Mouse (Mus musculus): ENCODE data around the gene Rabl6. TPM values are rescaled to one million over a fixed set of nuclear protein-coding genes. Genes with fewer than 3 reads are reported as not detected.
A peak's percentile ranks its signal among the peaks of the same experiment; 100 is the strongest.

The Rabl6 gene
- total and polyA plus RNA-seq, 2 experiments from 2014 or later = 28.7 to 89.9 TPM

- H3K9ac ChIP-seq (replicated peaks; ENCODE audit: low read depth, low read length) = no peak overlapping the region
- 84% methylated on average over 4 of the region's 4 CpGs for WGBS
- peaks cover 31% of the 10 kb centered on the region for H3K36me3 ChIP-seq (replicated peaks; ENCODE audit: control insufficient read depth, insufficient read depth, low read length)
- no peak for TF ChIP-seq EP300 (IDR thresholded peaks at IDR 0.05; ENCODE audit: low read depth)
- TF ChIP-seq CTCF (IDR thresholded peaks at IDR 0.05; ENCODE audit: low read depth) = no peak
- DNase-seq (ENCODE audit: low spot score) (no peak), ATAC-seq (ENCODE audit: insufficient read depth, low read depth) (no peak)
- no peak overlapping the region for H3K4me2 ChIP-seq (ENCODE audit: low read depth, low read length)
- H3K4me3 ChIP-seq (ENCODE audit: low read depth, low read length) = no peak overlapping the region
- H3K27me3 ChIP-seq (ENCODE audit: control insufficient read depth, insufficient read depth, low read length) = peaks cover 15% of the 10 kb centered on the region
- H3K4me1 ChIP-seq (ENCODE audit: control insufficient read depth, insufficient read depth) = peaks cover 32% of the 10 kb centered on the region
- H3K9me3 ChIP-seq (replicated peaks; ENCODE audit: control insufficient read depth, low read length) = no peaks in the 10 kb centered on the region
- H3K27ac ChIP-seq (ENCODE audit: low read depth) = no peak overlapping the region
Observed at GRCm38 (mm10) chr2:25584856-25585255, 23.5 kb downstream of the Rabl6 start.

- no peak overlapping the region for H3K27ac ChIP-seq (ENCODE audit: low read depth)
- peaks cover 22% of the 10 kb centered on the region for H3K27me3 ChIP-seq (ENCODE audit: control insufficient read depth, insufficient read depth, low read length)
- ATAC-seq (ENCODE audit: insufficient read depth, low read depth) = no peak
- WGBS = 79% methylated on average over 3 of the region's 3 CpGs
- no peak for DNase-seq (ENCODE audit: low spot score)
- TF ChIP-seq CTCF (IDR thresholded peaks at IDR 0.05; ENCODE audit: low read depth) (no peak), EP300 (IDR thresholded peaks at IDR 0.05; ENCODE audit: low read depth) (no peak)
- H3K4me3 ChIP-seq (ENCODE audit: low read depth, low read length) = no peak overlapping the region
- H3K4me1 ChIP-seq (ENCODE audit: control insufficient read depth, insufficient read depth) = peaks cover 36% of the 10 kb centered on the region
- no peak overlapping the region for H3K4me2 ChIP-seq (ENCODE audit: low read depth, low read length)
- H3K9ac ChIP-seq (replicated peaks; ENCODE audit: low read depth, low read length) = no peak overlapping the region
- peaks cover 29% of the 10 kb centered on the region for H3K36me3 ChIP-seq (replicated peaks; ENCODE audit: control insufficient read depth, insufficient read depth, low read length)
- H3K9me3 ChIP-seq (replicated peaks; ENCODE audit: control insufficient read depth, low read length) = no peaks in the 10 kb centered on the region
Observed at GRCm38 (mm10) chr2:25584152-25584551, 24.2 kb downstream of the Rabl6 start.

- H3K4me2 ChIP-seq (ENCODE audit: low read depth, low read length) = no peak overlapping the region
- no peaks in the 10 kb centered on the region for H3K9me3 ChIP-seq (replicated peaks; ENCODE audit: control insufficient read depth, low read length)
- H3K36me3 ChIP-seq (replicated peaks; ENCODE audit: control insufficient read depth, insufficient read depth, low read length) = peaks cover 29% of the 10 kb centered on the region
- no peak overlapping the region for H3K4me3 ChIP-seq (ENCODE audit: low read depth, low read length)
- DNase-seq (ENCODE audit: low spot score) (no peak), ATAC-seq (ENCODE audit: insufficient read depth, low read depth) (no peak)
- H3K27me3 ChIP-seq (ENCODE audit: control insufficient read depth, insufficient read depth, low read length) = peaks cover 28% of the 10 kb centered on the region
- H3K27ac ChIP-seq (ENCODE audit: low read depth) = no peak overlapping the region
- TF ChIP-seq CTCF (IDR thresholded peaks at IDR 0.05; ENCODE audit: low read depth) (no peak), EP300 (IDR thresholded peaks at IDR 0.05; ENCODE audit: low read depth) (no peak)
- 59% methylated on average over 4 of the region's 4 CpGs for WGBS
- peaks cover 36% of the 10 kb centered on the region for H3K4me1 ChIP-seq (ENCODE audit: control insufficient read depth, insufficient read depth)
- no peak overlapping the region for H3K9ac ChIP-seq (replicated peaks; ENCODE audit: low read depth, low read length)
Observed at GRCm38 (mm10) chr2:25583571-25583970, 24.8 kb downstream of the Rabl6 start.

- no peak overlapping the region for H3K4me2 ChIP-seq (ENCODE audit: low read depth, low read length)
- DNase-seq (ENCODE audit: low spot score) (no peak), ATAC-seq (ENCODE audit: insufficient read depth, low read depth) (no peak)
- no peak overlapping the region for H3K4me3 ChIP-seq (ENCODE audit: low read depth, low read length)
- TF ChIP-seq EP300 (IDR thresholded peaks at IDR 0.05; ENCODE audit: low read depth) = no peak
- TF ChIP-seq CTCF (IDR thresholded peaks at IDR 0.05; ENCODE audit: low read depth) = no peak
- H3K9me3 ChIP-seq (replicated peaks; ENCODE audit: control insufficient read depth, low read length) = no peaks in the 10 kb centered on the region
- no peak overlapping the region for H3K9ac ChIP-seq (replicated peaks; ENCODE audit: low read depth, low read length)
- peaks cover 29% of the 10 kb centered on the region for H3K36me3 ChIP-seq (replicated peaks; ENCODE audit: control insufficient read depth, insufficient read depth, low read length)
- 82% methylated on average over 6 of the region's 6 CpGs for WGBS
- H3K27ac ChIP-seq (ENCODE audit: low read depth) = no peak overlapping the region
- peaks cover 36% of the 10 kb centered on the region for H3K4me1 ChIP-seq (ENCODE audit: control insufficient read depth, insufficient read depth)
- H3K27me3 ChIP-seq (ENCODE audit: control insufficient read depth, insufficient read depth, low read length) = peaks cover 33% of the 10 kb centered on the region
Observed at GRCm38 (mm10) chr2:25583120-25583481, 25.2 kb downstream of the Rabl6 start.

GRCm38 (mm10) chr2:25582466-25583119 lies 25.7 kb downstream of the Rabl6 start:
- Histone ChIP-seq H3K4me2 (ENCODE audit: low read depth, low read length) (no peak overlapping the region), H3K27ac (ENCODE audit: low read depth) (no peak overlapping the region), H3K4me1 (ENCODE audit: control insufficient read depth, insufficient read depth) (peaks cover 37% of the 10 kb centered on the region), H3K4me3 (ENCODE audit: low read depth, low read length) (no peak overlapping the region), H3K36me3 (replicated peaks; ENCODE audit: control insufficient read depth, insufficient read depth, low read length) (peaks cover 29% of the 10 kb centered on the region), H3K9me3 (replicated peaks; ENCODE audit: control insufficient read depth, low read length) (no peaks in the 10 kb centered on the region), H3K27me3 (ENCODE audit: control insufficient read depth, insufficient read depth, low read length) (peaks cover 38% of the 10 kb centered on the region), H3K9ac (replicated peaks; ENCODE audit: low read depth, low read length) (no peak overlapping the region)
- no peak for TF ChIP-seq EP300 (IDR thresholded peaks at IDR 0.05; ENCODE audit: low read depth)
- ATAC-seq (ENCODE audit: insufficient read depth, low read depth) (peak; percentile 6; the same call in 1 of the 2 replicates), DNase-seq (ENCODE audit: low spot score) (no peak)
- WGBS = 45% methylated on average over 12 of the region's 12 CpGs

- Histone ChIP-seq H3K27ac (ENCODE audit: low read depth) (no peak overlapping the region), H3K4me3 (ENCODE audit: low read depth, low read length) (no peak overlapping the region), H3K4me1 (ENCODE audit: control insufficient read depth, insufficient read depth) (peaks cover 35% of the 10 kb centered on the region), H3K27me3 (ENCODE audit: control insufficient read depth, insufficient read depth, low read length) (peaks cover 45% of the 10 kb centered on the region), H3K9ac (replicated peaks; ENCODE audit: low read depth, low read length) (no peak overlapping the region), H3K4me2 (ENCODE audit: low read depth, low read length) (peak overlapping the region; percentile 66), H3K36me3 (replicated peaks; ENCODE audit: control insufficient read depth, insufficient read depth, low read length) (peaks cover 29% of the 10 kb centered on the region), H3K9me3 (replicated peaks; ENCODE audit: control insufficient read depth, low read length) (no peaks in the 10 kb centered on the region)
- 0 out of 2 replicates have a peak, but pooled peaks have one; percentile 0 for ATAC-seq (ENCODE audit: insufficient read depth, low read depth)
- no peak for DNase-seq (ENCODE audit: low spot score)
- WGBS = 20% methylated on average over 6 of the region's 6 CpGs
- no peak for TF ChIP-seq CTCF (IDR thresholded peaks at IDR 0.05; ENCODE audit: low read depth)
- TF ChIP-seq EP300 (IDR thresholded peaks at IDR 0.05; ENCODE audit: low read depth) = no peak
Observed at GRCm38 (mm10) chr2:25581901-25582301, 26.4 kb downstream of the Rabl6 start.

Measured in heart, postnatal 0 days (tissue).